24 mouse cellular contexts compared by ENCODE assay signal in the genomic region with DNA sequence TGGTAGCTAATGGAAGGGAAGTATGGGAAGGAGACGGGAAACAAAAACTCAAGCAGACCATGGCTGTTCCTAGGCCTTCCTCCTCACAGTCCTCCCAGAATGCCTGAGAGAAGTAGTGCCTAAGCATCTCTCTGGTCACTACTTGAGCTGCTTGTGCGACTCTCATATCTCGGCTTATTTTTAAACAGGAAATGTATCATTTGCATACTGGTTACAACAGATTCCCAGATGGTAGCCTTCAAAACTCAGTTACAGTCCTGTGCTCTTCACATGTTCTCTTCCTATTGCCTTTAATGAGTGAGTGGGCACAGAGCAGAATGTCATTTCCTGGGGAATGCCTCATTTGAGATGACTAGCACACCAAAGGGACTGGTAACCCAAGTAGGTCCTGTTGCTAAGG.
DNase-seq lines count a peak whose midpoint lies in the region; ATAC-seq and TF ChIP-seq lines count a peak whose summit lies in the region.
"Had no signal": no experiment of that assay in that cellular context is flagged by ENCODE, and none has a peak within 500 bp of the region (broad histone marks: within the 10 kb centered on the region; RNA-seq: fewer than 3 reads in every experiment).

No protein-coding gene starts in this region.

- ATAC-seq in intestine, embryonic 14.5 days (replicated peaks; ENCODE audit: low FRiP score, low TSS enrichment, low read depth), result no peak
- ATAC-seq in intestine, postnatal 0 days, result no peak
- ATAC-seq in lung, postnatal 0 days, result peak; percentile 50
- ATAC-seq: activated CD4-positive, CD25-positive, alpha-beta regulatory T cell, adult 4 months; forebrain, embryonic 14.5 days; Patski had no signal

- H3K9me3 ChIP-seq in intestine, embryonic 14.5 days (ENCODE audit: control insufficient read depth, low read length), result no peaks in the 10 kb centered on the region
- no peaks in the 10 kb centered on the region for H3K9me3 ChIP-seq in intestine, postnatal 0 days (ENCODE audit: control insufficient read depth)
- no peaks in the 10 kb centered on the region for H3K9me3 ChIP-seq in lung, postnatal 0 days (ENCODE audit: low read length)
- no peaks in the 10 kb centered on the region for H3K9me3 ChIP-seq in heart, embryonic 10.5 days
- H3K9me3 ChIP-seq: embryonic facial prominence, embryonic 15.5 days; forebrain, embryonic 10.5 days; heart, embryonic 13.5 days; hindbrain, embryonic 15.5 days had no signal

- H3K4me2 ChIP-seq in intestine, embryonic 14.5 days (ENCODE audit: low read length), result no peak overlapping the region
- no peak overlapping the region for H3K4me2 ChIP-seq in intestine, postnatal 0 days (replicated peaks; ENCODE audit: low read depth)
- H3K4me2 ChIP-seq in lung, postnatal 0 days (replicated peaks; ENCODE audit: low read depth, low read length), result no peak overlapping the region
- H3K4me2 ChIP-seq: embryonic facial prominence, embryonic 15.5 days; heart, embryonic 13.5 days; hindbrain, embryonic 15.5 days had no signal

- H3K4me3 ChIP-seq in intestine, embryonic 14.5 days (ENCODE audit: low read depth, low read length), result no peak overlapping the region
- no peak overlapping the region for H3K4me3 ChIP-seq in intestine, postnatal 0 days (ENCODE audit: low read depth, low read length)
- no peak overlapping the region for H3K4me3 ChIP-seq in layer of hippocampus, adult 2 months
- H3K4me3 ChIP-seq in lung, postnatal 0 days (ENCODE audit: low read depth, low read length), result no peak overlapping the region
- H3K4me3 ChIP-seq in heart, embryonic 10.5 days, result no peak overlapping the region
- H3K4me3 ChIP-seq: embryonic facial prominence, embryonic 15.5 days; erythroblast, embryonic 14.5 days; forebrain, embryonic 10.5 days; gastrocnemius, adult 2 months; heart, embryonic 13.5 days; hindbrain, embryonic 15.5 days had no signal

- no peaks in the 10 kb centered on the region for H3K36me3 ChIP-seq in intestine, embryonic 14.5 days (ENCODE audit: control insufficient read depth, insufficient read depth, low read length)
- H3K36me3 ChIP-seq in intestine, postnatal 0 days (ENCODE audit: control insufficient read depth, insufficient read depth), result no peaks in the 10 kb centered on the region
- H3K36me3 ChIP-seq in lung, postnatal 0 days (ENCODE audit: insufficient read depth, low read length), result no peaks in the 10 kb centered on the region
- no peaks in the 10 kb centered on the region for H3K36me3 ChIP-seq in heart, embryonic 10.5 days
- H3K36me3 ChIP-seq: embryonic facial prominence, embryonic 15.5 days; forebrain, embryonic 10.5 days; heart, embryonic 13.5 days; hindbrain, embryonic 15.5 days had no signal

- H3K27me3 ChIP-seq in intestine, embryonic 14.5 days (replicated peaks; ENCODE audit: control insufficient read depth, insufficient read depth, low read length), result no peaks in the 10 kb centered on the region
- H3K27me3 ChIP-seq in intestine, postnatal 0 days (replicated peaks; ENCODE audit: control insufficient read depth, insufficient read depth, low read length), result no peaks in the 10 kb centered on the region
- H3K27me3 ChIP-seq in lung, postnatal 0 days (replicated peaks; ENCODE audit: insufficient read depth, low read length), result no peaks in the 10 kb centered on the region
- H3K27me3 ChIP-seq in heart, embryonic 10.5 days (ENCODE audit: insufficient read depth, poor library complexity, severe bottlenecking), result no peaks in the 10 kb centered on the region
- H3K27me3 ChIP-seq: embryonic facial prominence, embryonic 15.5 days; heart, embryonic 13.5 days; hindbrain, embryonic 15.5 days; Patski had no signal

- peaks cover 20% of the 10 kb centered on the region for H3K4me1 ChIP-seq in intestine, embryonic 14.5 days (replicated peaks; ENCODE audit: control insufficient read depth, insufficient read depth, low read length)
- H3K4me1 ChIP-seq in intestine, postnatal 0 days (replicated peaks; ENCODE audit: control insufficient read depth, insufficient read depth, low read length), result no peaks in the 10 kb centered on the region
- peaks cover 5% of the 10 kb centered on the region; the same call in 1 of the 2 replicates for H3K4me1 ChIP-seq in lung, postnatal 0 days (ENCODE audit: insufficient read depth, low read depth, low read length)
- H3K4me1 ChIP-seq in heart, embryonic 10.5 days, result no peaks in the 10 kb centered on the region; the same call in 1 of the 2 replicates
- H3K4me1 ChIP-seq: forebrain, embryonic 10.5 days had no signal

- TF ChIP-seq EP300 in lung, postnatal 0 days (IDR thresholded peaks at IDR 0.05), result peak; percentile 31; the same call in 1 of the 2 replicates

- H3K9ac ChIP-seq in intestine, embryonic 14.5 days (ENCODE audit: low read length), result no peak overlapping the region
- no peak overlapping the region for H3K9ac ChIP-seq in intestine, postnatal 0 days (ENCODE audit: low read depth, low read length)
- H3K9ac ChIP-seq in lung, postnatal 0 days (replicated peaks; ENCODE audit: low read depth), result no peak overlapping the region
- H3K9ac ChIP-seq: embryonic facial prominence, embryonic 15.5 days; heart, embryonic 13.5 days; hindbrain, embryonic 15.5 days had no signal

- peak overlapping the region; percentile 35; the same call in 1 of the 2 replicates for H3K27ac ChIP-seq in intestine, embryonic 14.5 days (ENCODE audit: low read depth)
- H3K27ac ChIP-seq in intestine, postnatal 0 days (ENCODE audit: low read depth, low read length), result no peak overlapping the region
- no peak overlapping the region for H3K27ac ChIP-seq in layer of hippocampus, adult 2 months
- no peak overlapping the region; the same call in 1 of the 2 replicates for H3K27ac ChIP-seq in lung, postnatal 0 days (ENCODE audit: low read length)
- no peak overlapping the region for H3K27ac ChIP-seq in heart, embryonic 10.5 days
- H3K27ac ChIP-seq: embryonic facial prominence, embryonic 15.5 days; forebrain, embryonic 10.5 days; gastrocnemius, adult 2 months; heart, embryonic 13.5 days; hindbrain, embryonic 15.5 days had no signal

- WGBS in intestine, embryonic 14.5 days, result 62% methylated on average over 3 of the region's 3 CpGs
- WGBS in intestine, postnatal 0 days, result 61% methylated on average over 3 of the region's 3 CpGs
- 43% methylated on average over 3 of the region's 3 CpGs for WGBS in lung, postnatal 0 days
- WGBS in heart, embryonic 10.5 days, result 82% methylated on average over 3 of the region's 3 CpGs

- no peak for DNase-seq in intestine, embryonic 14.5 days (ENCODE audit: low spot score)
- DNase-seq in layer of hippocampus, adult 9-11 months, result peak; percentile 16
- DNase-seq in layer of hippocampus, adult 2 months (ENCODE audit: low spot score in 2 of 2), result no peak
- peak; percentile 57 for DNase-seq in lung, postnatal 0 days (ENCODE audit: low spot score)
- DNase-seq in lung, adult 18-20 months, result no peak
- DNase-seq in heart, embryonic 10.5 days (ENCODE audit: low spot score), result no peak
- DNase-seq: adrenal gland, adult 2 months; adrenal gland, postnatal 25 days; cerebellum, adult 11 months; cerebellum, adult 8-10 months; cerebellum, postnatal 14 days; embryo, embryonic 11 days; gastrocnemius, adult 2 months; gastrocnemius, postnatal 25 days; heart, postnatal 36 days had no signal

- TF ChIP-seq CTCF in intestine, postnatal 0 days (IDR thresholded peaks at IDR 0.05; ENCODE audit: low read depth), result no peak
- no peak for TF ChIP-seq CTCF in layer of hippocampus, adult 2 months (conservative IDR thresholded peaks at IDR 0.05)
- no peak for TF ChIP-seq CTCF in lung, postnatal 0 days (IDR thresholded peaks at IDR 0.05)

Comparison
In these comparisons a context has a peak if more than half of its experiments do, and no peak if none do; other contexts are left out.
1. DNase-seq: peak in layer of hippocampus, adult 9-11 months (single experiment) and lung, postnatal 0 days (single experiment); none in intestine, embryonic 14.5 days (single experiment), layer of hippocampus, adult 2 months (0 of 2), lung, adult 18-20 months (0 of 2) and heart, embryonic 10.5 days (single experiment).